Mouse (Mus musculus) heart, postnatal 4 days (tissue): ENCODE measurements around the gene Mars2. TPM values are rescaled to one million over a fixed set of nuclear protein-coding genes. Genes with fewer than 3 reads are reported as not detected.

Source experiments
- DNase-seq: peaks from one replicate; pipeline ENCODE4 v3.0.0; 2021
- total RNA-seq, 2 experiments: library from RNA; stranded (reverse); gene quantifications; 2 replicates each; pipeline ENCODE4 v1.2.3; 2021

Gene Mars2
- total RNA-seq, 2 experiments from 2014 or later: 5.1 to 5.5 TPM

DNA sequence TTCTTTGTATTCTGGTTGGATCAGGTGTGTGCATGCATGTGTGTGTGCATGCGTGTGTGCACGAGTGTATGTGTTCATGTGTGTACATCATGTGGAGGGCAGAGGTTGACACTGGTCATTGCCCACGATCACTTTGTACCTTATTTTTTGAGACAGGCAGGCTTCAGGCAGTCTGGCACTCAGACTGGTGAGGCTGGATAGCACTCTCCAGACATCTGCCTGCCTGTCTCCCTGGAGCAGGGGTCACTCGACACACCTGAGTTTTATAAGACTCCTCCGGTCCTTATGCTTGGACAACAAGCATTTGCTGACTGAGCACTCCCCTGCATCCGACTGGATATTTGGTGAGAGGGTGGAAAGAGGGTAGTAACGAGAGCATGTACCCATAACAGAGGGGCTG, 14.0 kb upstream of the Mars2 start:
- peak; percentile 2 for DNase-seq

DNA sequence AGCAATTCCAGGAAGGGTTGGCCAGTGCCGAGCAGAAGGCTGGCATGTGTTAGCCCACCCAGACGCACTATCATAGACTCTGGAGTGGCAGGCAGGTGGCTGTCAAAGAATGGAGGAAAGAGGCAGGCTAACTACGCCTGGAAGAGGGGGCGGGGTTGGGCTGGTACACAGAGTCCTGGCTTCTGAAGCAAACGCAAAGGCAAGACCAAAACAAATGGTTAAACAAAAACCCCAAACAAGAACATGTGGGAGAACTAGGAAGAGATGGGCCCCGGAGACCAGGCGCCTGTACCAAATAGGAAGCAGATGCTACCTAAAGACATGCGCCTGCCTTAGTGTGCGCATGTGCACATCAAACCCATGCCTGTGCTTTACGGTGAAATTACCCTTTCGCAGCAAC, 12.9 kb upstream of the Mars2 start:
- no peak for DNase-seq

DNA sequence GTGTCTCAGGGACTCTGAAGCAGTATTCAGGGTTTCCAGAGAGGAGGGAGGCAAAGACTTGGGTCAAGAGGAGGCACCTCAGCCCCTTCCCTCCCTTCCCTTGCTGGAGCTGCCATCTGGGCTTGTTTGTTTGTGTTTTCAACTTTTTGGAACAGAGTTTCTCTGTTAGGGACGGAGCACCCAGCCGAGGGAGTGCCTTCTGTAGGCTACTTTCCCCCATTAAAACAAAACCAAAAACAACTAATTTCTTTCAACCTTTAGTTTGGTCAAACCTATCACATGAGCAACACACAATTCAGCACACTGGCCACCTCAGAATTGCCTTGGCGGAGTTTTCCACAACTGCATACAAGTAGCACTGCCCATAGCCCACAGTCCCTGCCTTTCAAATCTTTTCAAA, 11.6 kb upstream of the Mars2 start:
- no peak for DNase-seq

DNA sequence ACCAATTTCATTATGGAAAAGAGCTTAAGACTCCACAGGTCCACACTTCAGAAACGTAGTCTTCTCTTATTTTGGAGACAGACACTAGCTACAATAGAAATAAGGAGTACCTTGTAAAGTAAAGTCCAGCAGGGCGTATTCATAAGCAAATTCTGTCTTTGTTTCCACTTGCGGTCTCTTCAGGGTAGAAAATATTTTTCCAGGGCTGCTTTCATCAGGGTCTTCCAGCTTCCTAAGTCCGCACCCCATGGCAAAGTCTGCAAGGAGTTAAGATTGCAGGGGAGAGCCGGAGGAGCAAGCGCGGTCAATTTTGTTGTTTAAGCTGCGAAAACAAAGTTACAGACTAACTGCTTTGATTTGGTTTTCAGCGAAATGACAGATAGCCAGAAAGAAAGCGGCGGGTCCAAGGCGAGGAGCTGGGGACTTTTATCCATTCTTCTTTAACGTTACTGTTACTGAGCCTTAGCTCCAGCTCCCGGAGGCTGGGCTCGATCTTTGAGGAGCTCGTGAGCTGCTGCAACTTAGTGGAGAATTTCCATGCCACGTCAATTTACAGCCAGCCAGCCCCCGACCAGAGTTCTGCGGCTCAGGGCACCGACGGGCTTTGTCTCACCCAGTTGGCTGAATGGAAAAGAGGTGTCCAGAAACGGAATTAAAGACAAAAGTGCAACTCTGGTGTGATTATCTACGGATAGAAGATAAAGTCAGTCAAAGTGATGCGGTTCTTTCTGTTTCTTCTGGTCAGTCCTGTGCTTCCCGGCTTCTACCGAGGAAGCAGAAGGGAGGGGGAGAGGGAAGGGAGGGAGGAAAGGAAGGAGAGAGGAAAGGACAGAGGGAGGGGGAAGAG, 10.7 kb upstream of the Mars2 start, which contains the start of gene Rftn2:
Gene Rftn2, minus strand, starts transcription at position 772 of the 847 bp plus-strand sequence.
- DNase-seq: peak; percentile 45

DNA sequence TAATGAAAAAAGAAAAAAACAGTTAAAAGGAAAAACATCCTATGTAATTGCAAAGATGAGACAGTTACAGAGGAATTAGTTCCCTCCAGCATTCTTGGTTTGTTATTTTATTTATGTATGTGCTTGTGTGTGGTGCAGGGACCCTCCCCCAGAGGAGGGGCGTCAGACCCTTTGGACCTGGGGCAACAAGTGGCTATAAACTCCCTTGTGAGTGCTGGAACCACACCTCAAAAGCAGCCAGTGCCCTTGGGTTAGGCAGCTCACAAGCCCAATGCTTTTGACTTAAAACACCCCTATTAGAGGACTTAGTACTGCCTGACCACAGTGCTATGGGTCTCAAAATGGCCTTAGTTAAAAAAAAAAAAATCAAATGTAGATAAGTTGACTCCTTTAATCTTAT, 9.6 kb upstream of the Mars2 start:
- no peak for DNase-seq

DNA sequence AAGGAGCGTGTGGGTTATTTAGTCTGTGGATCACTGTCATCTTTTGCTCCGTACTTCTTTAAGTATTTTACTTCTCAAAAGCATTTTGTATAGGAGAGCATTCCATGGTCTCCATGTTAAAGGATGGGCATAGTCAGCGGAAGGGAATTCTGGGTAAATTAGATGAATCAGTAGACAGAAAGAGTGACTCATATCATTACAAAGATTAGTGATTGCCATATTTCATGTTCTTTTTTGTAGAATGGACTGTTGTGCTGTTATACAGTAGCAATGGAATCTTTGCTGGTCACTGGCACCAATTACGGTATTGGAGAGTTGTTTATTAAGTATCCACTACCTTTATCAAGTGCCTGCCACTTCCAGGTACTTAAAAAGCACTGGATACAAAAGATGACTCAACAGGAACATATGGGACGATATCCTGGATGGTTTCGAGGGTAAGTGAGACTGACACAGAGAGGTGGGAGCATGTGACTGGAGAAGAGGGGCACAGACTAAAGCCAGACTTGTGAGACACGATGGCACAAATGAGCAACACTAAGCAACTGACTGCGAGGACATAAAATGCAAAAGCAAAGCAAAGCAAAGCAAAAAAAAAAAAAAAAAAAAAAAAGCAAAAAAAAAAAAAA, 8.6 kb upstream of the Mars2 start:
- DNase-seq: no peak

DNA sequence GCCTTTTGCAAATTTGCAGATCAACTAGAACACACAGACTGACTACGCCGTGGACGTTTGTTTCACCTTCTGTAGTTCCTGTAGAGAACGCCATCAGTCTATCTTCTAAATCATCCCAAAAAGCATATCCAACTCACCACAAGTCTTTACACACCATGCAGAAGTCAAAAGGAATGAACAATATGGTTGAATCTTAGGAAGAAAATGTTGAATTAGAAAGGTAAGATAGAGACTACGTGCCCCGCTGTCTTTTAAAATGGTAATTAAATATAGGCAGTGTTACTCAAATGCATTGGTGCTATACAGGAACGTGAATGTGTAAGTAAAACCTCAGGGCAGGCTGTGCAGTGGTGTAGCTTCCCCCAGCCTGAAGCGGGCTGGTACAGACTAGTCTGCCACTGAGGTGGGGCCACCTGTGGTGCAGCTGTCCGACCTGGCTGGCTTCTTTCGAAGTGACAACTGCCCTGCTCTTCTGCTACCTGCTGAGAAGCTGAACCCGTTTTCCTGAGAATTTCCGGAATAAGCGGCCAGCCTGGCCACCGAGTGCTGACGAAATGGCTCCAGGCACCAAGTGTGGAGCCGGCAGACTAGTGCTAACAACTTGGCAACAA, 2.0 kb upstream of the Mars2 start:
- DNase-seq: no peak

DNA sequence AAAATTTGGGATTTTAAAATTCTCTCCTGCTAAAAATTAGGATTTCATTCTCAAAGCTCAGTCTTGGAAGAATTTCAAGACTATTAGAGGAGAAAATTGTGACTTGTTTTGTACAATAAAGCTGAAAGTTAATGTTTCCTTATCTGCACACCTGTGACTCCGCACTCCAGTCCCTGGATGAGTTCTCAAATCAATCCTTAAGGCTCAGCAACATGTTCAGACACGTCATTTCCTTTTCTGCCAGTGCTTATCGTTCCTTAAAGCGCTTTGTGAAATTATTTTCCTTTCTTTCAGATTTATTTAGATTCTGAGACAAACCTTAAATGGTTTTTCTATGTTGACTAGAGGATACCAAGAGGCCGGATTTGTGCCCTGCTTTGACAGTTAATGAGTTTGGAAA, 490 bp upstream of the Mars2 start:
- DNase-seq: no peak

DNA sequence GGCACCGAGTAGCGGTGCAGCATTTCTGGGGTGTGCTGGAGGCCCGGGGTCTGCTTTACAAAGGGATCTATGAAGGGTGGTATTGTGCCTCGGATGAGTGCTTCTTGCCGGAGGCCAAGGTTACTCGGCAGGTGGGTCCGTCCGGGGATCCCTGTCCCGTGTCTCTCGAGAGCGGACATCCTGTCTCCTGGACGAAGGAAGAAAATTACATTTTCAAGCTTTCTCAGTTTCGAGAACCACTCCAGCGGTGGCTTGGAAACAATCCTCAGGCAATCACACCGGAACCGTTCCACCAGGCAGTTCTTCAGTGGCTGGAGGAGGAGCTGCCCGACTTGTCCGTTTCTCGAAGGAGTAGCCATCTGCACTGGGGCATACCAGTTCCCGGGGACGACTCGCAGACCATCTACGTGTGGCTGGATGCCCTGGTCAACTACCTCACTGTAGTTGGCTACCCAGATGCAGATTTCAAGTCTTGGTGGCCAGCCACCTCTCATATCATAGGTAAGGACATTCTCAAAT, 725 bp downstream of the Mars2 start:
- peak; percentile 36 for DNase-seq

DNA sequence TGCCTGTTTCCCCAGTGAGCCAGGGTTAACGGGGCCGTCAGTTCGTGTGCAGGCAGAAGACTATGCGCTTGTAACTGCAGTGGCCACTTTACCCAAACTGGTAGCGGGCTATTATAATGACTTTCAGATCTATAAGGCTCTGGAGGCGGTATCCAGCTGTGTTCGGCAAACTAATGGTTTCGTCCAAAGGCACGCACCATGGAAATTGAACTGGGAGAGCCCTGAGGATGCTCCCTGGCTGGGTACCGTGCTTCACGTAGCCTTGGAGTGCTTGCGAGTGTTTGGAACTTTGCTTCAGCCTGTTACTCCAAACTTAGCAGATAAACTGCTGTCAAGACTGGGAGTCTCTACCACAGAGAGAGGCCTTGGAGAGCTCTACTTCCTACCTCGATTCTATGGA, 1.5 kb downstream of the Mars2 start:
- DNase-seq: no peak

DNA sequence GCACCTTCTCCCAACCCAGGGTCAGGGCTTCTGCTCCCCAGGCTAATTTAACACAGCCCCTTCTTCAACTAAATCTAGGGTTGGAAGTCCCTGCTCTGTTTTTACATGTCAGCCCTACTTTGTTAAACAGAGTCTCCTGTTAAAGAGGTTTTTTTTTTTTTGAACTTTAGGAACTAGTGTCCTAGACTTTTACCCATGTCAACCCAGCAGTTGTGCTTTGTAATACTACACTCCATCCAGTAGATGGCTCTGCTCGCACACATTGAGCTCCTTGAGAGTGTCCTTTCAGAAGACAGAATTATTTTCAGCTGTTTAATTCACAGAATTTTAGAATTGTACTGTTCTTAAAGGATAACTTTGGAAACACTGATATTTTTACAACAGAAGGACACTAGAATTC, 2.3 kb downstream of the Mars2 start:
- DNase-seq: peak; percentile 52

DNA sequence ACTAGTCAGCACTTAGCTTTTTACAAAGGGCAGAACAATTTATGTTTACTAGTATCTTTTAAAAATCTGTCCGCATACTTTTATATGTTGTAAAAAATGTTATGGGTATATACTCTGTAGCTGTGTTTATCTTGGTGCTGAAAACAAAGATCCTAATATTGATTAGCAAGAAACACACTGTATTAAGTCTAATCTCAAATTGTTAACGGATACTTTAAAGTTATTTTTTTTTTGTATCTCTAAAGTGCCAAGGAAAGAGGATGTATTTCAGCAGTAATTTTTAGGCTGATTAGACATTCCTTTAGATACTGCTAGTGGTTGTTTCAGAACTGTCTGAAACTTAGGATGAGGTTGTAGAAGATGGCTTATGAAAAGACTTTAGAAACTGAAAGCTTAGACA, 9.4 kb downstream of the Mars2 start:
- DNase-seq: no peak

DNA sequence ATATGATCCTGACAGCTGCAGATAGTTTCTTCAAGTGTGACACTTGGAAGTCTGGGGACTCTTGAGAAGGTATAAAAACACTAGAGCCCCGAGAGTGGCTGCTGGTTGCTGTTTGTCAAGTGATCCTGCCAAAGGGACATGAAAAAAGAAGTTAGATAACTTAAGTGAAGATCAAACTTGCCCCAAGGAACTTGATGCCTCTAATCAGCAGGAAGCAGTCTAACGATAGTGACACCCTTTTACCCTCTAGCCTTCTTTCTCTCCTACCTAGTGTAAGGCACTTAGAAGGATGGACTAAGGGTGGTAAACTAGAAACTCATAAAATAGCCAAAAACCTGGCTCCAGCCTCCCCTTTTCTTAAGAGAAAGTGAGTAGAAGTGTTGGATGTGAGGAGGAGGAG, 27.4 kb downstream of the Mars2 start:
- DNase-seq: no peak

DNA sequence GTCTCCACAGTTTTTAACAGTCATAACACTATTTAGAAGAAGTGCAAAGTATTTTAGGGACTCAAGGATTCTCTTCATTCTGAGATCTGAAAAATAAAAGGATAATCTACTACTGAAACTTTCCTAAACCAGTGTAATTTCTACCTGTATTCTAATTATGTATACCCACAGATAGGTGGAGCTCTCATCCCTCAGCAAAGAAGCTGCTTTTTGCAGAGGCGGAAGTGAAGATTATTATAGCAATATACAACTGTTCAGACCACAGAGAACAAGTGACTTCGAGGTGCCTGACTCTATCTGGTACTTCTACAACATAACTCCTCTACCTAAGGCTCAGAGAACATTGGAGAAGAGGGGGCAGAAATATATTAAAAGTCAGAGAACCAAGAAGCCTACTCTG, 28.5 kb downstream of the Mars2 start:
- no peak for DNase-seq

DNA sequence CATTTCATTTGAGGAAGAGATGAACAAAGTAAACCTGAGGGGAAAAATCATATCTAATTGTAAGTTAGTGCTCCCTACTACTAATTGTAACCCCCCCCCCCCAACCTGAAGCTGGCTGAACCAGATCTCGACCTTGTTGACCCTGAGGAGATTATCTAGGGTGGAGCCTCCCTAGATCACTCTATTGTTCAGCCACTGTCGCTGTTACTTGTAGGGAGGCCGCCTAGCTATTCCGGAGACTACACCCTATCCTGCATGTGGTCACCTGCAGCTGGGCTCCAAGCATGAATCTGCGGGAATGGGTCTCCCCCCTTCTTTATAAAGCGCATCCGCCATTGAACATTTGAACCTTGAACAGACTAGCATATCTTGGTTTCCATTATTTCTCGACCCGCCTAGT, 42.1 kb downstream of the Mars2 start:
- no peak for DNase-seq

Other genes with a start within 250 kb of the Mars2 start
- 100 to 1,000 TPM; 130 to 143 TPM for gene Sf3b1, start 209.7 kb upstream of the Mars2 start, total RNA-seq
- 10 to 100 TPM; 36.7 to 37.6 TPM for gene Coq10b, start 184.4 kb upstream of the Mars2 start, total RNA-seq
- 100 to 1,000 TPM; 142 to 148 TPM for gene Hspe1, start 149.0 kb upstream of the Mars2 start, total RNA-seq
- gene Hspd1, start 148.9 kb upstream of the Mars2 start, total RNA-seq: 100 to 1,000 TPM; 363 to 379 TPM
- 10 to 100 TPM; 45.8 to 48.8 TPM for gene Mob4, start 105.9 kb upstream of the Mars2 start, total RNA-seq
- 10 to 100 TPM; 13.7 to 15.0 TPM for gene Rftn2, start 10.4 kb upstream of the Mars2 start, total RNA-seq
- under 1 TPM in 1 of 2 experiments, not detected in 1; 0.36 TPM for gene Boll, start 126.3 kb downstream of the Mars2 start, total RNA-seq
- 1 to 10 TPM; 4.4 TPM for gene Plcl1, start 168.7 kb downstream of the Mars2 start, total RNA-seq